Mouse (Mus musculus) heart, postnatal 0 days (tissue): ENCODE data around the gene Slf2. TPM values are rescaled to one million over a fixed set of nuclear protein-coding genes. Genes with fewer than 3 reads are reported as not detected.

Experiments used
- ATAC-seq: fragments of 200-750 bp; cut with Nextera tagmentation; 2 replicates; pipeline ENCODE4 v1.8.0; 2017; ENCODE audit warnings: low read depth, moderate number of reproducible peaks, moderate library complexity; ENCODE audit not compliant: insufficient read depth
- DNase-seq: peaks from one replicate; pipeline ENCODE4 v3.0.0-alpha.2; 2016; ENCODE audit warnings: low spot score
- H3K27ac ChIP-seq: fragments of 300-500 bp; sonication (generic); 2 replicates; pipeline ENCODE4 v1.5.1; 2014; ENCODE audit warnings: low read depth, mild to moderate bottlenecking
- H3K27me3 ChIP-seq: fragments of 300-500 bp; sonication (generic); 2 replicates; pipeline ENCODE4 v1.6.1; 2014; ENCODE audit warnings: low read length, mixed read lengths; ENCODE audit not compliant: control insufficient read depth, insufficient read depth
- H3K36me3 ChIP-seq: fragments of 300-500 bp; sonication (generic); replicated peaks from 2 replicates; pipeline ENCODE4 v1.6.1; 2014; ENCODE audit warnings: low read length, mixed read lengths; ENCODE audit not compliant: control insufficient read depth, insufficient read depth
- H3K4me1 ChIP-seq: fragments of 300-500 bp; sonication (generic); 2 replicates; pipeline ENCODE4 v1.6.1; 2014; ENCODE audit warnings: antibody characterized with exemption; ENCODE audit not compliant: control insufficient read depth, insufficient read depth
- H3K4me2 ChIP-seq: fragments of 300-500 bp; sonication (generic); 2 replicates; pipeline ENCODE4 v1.6.1; 2014; ENCODE audit warnings: low read depth, mild to moderate bottlenecking, low read length, moderate library complexity
- H3K4me3 ChIP-seq: fragments of 300-500 bp; sonication (generic); 2 replicates; pipeline ENCODE4 v1.5.1; 2014; ENCODE audit warnings: low read depth, low read length
- H3K9ac ChIP-seq: fragments of 300-500 bp; sonication (generic); replicated peaks from 2 replicates; pipeline ENCODE4 v1.6.1; 2014; ENCODE audit warnings: low read depth, low read length, mixed read lengths
- H3K9me3 ChIP-seq: fragments of 300-500 bp; sonication (generic); replicated peaks from 2 replicates; pipeline ENCODE4 v1.6.1; 2016; ENCODE audit warnings: low read length; ENCODE audit not compliant: control insufficient read depth
- CTCF ChIP-seq: IDR thresholded peaks from 2 replicates; pipeline ENCODE4 v1.5.1; 2016; ENCODE audit warnings: antibody characterized with exemption, control low read depth, low read depth
- EP300 ChIP-seq: IDR thresholded peaks from 2 replicates; pipeline ENCODE4 v1.6.1; 2016; ENCODE audit warnings: antibody characterized with exemption, low read depth
- WGBS: fragments of 180-500 bp; shearing (Covaris S2); extraction: QIAGEN DNeasy Blood & Tissue Kit; methylation state at CpG from one replicate; pipeline ENCODE4 v1.1.7; 2014; 5-methylcytosine and 5-hydroxymethylcytosine counted together
- polyA plus RNA-seq: library from polyadenylated mRNA; unstranded; fragments of >200 nt; fragmentation: Nextera tagmentation; extraction: Ambion mirVana; gene quantifications from 2 replicates; pipeline ENCODE4 v1.2.1, GENCODE M21; 2015
- total RNA-seq: library from RNA; depleted of rRNA; stranded (reverse); fragments of >200 nt; gene quantifications from 2 replicates; pipeline ENCODE4 v1.2.3, GENCODE M21; 2014; ENCODE audit warnings: low replicate concordance

The Slf2 gene
- total and polyA plus RNA-seq, 2 experiments from 2014 or later: 20.5 to 30.6 TPM

DNA sequence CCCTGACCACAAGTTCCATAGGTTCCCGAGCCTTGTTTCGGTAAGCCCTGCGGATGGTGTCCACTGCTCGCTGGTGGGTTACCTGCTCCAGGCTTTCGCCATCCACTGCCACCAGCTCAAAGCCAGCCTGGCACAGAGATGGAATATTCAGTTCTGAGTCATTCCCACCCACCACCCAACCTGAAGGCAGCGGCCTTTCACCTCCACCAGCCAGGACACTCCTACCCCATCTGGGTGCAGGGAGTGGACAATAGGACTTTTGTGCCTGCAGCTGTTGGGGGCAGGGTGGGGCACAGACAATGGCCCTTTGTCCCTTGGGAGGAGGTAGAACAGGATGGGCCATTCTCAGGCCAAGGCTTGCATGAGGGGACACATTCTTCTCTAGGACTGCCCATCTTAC, 96.9 kb downstream of the Slf2 start:
- DNase-seq (no peak), ATAC-seq (no peak)
- peak overlapping the region; percentile 73 for H3K27ac ChIP-seq
- no peaks in the 10 kb centered on the region for H3K9me3 ChIP-seq
- H3K4me1 ChIP-seq: peaks cover 13% of the 10 kb centered on the region; the same call in 1 of the 2 replicates
- no peak overlapping the region for H3K4me2 ChIP-seq
- no peaks in the 10 kb centered on the region for H3K27me3 ChIP-seq
- H3K4me3 ChIP-seq: no peak overlapping the region
- no peak for TF ChIP-seq EP300
- no peak for TF ChIP-seq CTCF
- no peak overlapping the region for H3K9ac ChIP-seq
- peaks cover 44% of the 10 kb centered on the region for H3K36me3 ChIP-seq
- WGBS: 89% methylated on average over 6 of the region's 6 CpGs

DNA sequence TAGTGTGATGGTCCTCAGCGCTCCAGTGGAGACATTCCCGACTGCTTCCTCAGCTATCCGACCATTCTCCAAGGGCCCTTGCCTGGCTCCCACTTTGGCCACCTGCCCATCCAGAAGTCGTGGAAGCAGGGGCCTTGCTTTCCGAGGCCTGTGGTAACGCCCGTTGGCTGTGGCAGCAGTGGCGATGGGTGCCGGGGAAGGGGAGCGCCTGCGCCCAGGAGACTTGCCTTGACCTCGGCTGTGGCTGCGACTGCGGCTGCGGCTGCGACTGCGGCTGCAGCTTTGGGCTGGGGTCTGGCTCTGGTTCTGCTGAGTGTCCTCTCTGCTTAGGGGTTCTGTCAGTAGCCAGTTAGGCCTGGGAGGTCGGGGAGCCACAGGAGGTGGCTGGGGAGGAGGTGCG, 97.8 kb downstream of the Slf2 start:
- Histone ChIP-seq H3K4me2 (no peak overlapping the region), H3K27me3 (no peaks in the 10 kb centered on the region), H3K36me3 (peaks cover 39% of the 10 kb centered on the region), H3K9ac (no peak overlapping the region; the same call in 1 of the 2 replicates), H3K4me1 (peaks cover 13% of the 10 kb centered on the region; the same call in 1 of the 2 replicates), H3K27ac (no peak overlapping the region), H3K9me3 (no peaks in the 10 kb centered on the region), H3K4me3 (no peak overlapping the region)
- TF ChIP-seq CTCF: no peak
- ATAC-seq (no peak), DNase-seq (no peak)
- WGBS: 52% methylated on average over 17 of the region's 19 CpGs

DNA sequence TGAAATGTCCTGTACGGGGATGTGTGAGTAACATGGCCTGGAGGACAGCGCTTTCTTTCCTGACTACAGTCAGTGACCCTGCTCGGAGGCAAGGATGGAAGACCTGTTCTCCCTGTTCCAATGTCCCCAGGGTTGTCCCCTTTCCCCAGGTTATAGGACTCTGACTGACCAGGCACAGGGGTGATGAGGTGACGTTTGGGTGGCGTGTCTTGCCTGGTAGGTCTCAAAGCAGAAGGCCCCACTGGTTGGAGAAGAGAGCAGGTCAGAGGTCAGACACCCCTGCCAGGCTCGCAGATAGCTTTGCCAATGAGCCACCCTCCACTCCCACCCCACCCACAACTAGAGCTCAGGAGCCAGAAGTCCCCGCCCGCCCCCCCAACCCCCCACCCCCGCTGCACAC, 98.6 kb downstream of the Slf2 start:
- H3K27me3 ChIP-seq: no peaks in the 10 kb centered on the region
- WGBS: 62% methylated on average over 9 of the region's 9 CpGs
- no peak overlapping the region for H3K27ac ChIP-seq
- no peak overlapping the region for H3K4me3 ChIP-seq
- ATAC-seq (no peak), DNase-seq (no peak)
- H3K4me2 ChIP-seq: no peak overlapping the region
- no peaks in the 10 kb centered on the region for H3K9me3 ChIP-seq
- TF ChIP-seq CTCF (no peak), EP300 (no peak)
- peaks cover 33% of the 10 kb centered on the region for H3K36me3 ChIP-seq
- peaks cover 13% of the 10 kb centered on the region; the same call in 1 of the 2 replicates for H3K4me1 ChIP-seq
- no peak overlapping the region for H3K9ac ChIP-seq

DNA sequence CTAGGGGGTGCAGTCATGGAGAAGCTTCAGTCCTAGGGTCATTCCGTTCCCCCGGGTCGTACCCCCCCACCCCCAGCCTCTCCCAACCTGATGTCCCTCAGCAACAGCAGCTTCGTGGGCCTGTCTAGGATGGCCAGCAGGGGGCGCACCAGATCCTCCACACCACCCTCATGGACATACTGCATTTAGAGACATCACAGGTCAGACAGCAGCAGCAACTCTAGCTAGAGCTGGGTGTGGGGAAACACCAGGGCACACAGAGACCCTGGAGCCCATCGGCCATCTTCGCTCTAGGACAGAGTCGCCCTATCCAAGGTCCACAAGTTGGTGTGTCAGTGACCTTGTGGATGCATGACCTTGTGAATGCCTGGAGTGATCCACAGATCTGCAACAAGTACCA, 99.2 kb downstream of the Slf2 start:
- H3K4me3 ChIP-seq: no peak overlapping the region
- TF ChIP-seq EP300 (no peak), CTCF (peak; percentile 71)
- no peak overlapping the region for H3K9ac ChIP-seq
- H3K4me1 ChIP-seq: peaks cover 13% of the 10 kb centered on the region; the same call in 1 of the 2 replicates
- peak overlapping the region; percentile 60; the same call in 1 of the 2 replicates for H3K4me2 ChIP-seq
- peak overlapping the region; percentile 40 for H3K27ac ChIP-seq
- peak; percentile 49 for ATAC-seq
- WGBS: 24% methylated on average over 8 of the region's 8 CpGs
- DNase-seq: peak; percentile 50
- H3K27me3 ChIP-seq: no peaks in the 10 kb centered on the region
- peaks cover 28% of the 10 kb centered on the region for H3K36me3 ChIP-seq
- H3K9me3 ChIP-seq: no peaks in the 10 kb centered on the region

DNA sequence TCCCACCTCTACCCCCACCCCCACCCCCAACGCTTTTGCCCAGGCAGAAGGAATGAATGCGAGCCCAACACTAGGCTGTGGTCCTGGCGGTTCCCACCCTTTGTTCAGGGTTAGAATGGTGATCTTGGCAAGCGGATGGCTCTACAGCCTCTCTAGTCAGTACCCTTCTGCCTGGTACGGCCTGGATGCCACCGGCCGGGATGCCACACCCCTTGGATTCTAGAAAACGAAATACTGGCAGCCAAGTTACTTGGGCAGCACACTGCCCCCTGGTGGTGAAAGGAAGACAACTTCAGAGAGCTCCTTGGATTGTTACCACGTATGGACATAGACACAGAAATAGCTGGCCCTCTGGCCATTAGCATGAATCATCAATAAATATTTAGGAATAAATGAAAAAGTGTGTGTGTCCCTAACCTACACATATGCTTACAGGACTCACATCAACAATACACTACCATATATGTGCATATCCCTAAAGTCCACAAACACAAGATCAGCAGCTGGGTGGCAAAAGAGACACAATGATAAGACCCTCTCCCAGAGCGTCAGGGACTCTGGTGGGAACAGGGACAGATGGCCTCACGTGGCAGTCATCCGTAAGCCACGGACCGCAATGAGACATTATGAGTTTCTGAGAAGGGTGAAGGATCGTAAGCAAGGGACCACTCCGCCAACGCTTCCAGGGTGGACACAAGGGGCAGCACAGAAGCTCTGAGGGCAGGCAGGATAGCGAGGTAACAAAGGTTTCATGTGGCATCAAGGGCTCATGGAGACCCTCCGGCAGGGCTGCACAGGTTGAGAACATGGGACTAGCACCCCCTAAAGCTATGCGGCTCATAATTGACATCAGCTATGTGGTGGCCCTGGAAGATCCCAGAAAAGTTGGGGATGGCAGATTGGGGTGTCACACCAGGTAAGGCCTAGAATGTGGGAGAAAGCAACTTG, 100.1 kb downstream of the Slf2 start:
- WGBS: 38% methylated on average over 20 of the region's 20 CpGs
- peak overlapping the region; percentile 60 for H3K4me2 ChIP-seq
- H3K9me3 ChIP-seq: no peaks in the 10 kb centered on the region
- peak overlapping the region; percentile 40 for H3K27ac ChIP-seq
- H3K4me1 ChIP-seq: peaks cover 13% of the 10 kb centered on the region; the same call in 1 of the 2 replicates
- H3K27me3 ChIP-seq: no peaks in the 10 kb centered on the region
- ATAC-seq (peak; percentile 37; the same call in 1 of the 2 replicates), DNase-seq (peak; percentile 88)
- H3K9ac ChIP-seq: no peak overlapping the region
- TF ChIP-seq EP300: 0 out of 2 replicates have a peak, but pooled peaks have one; percentile 11
- TF ChIP-seq CTCF: peak; percentile 87
- peaks cover 19% of the 10 kb centered on the region for H3K36me3 ChIP-seq
- H3K4me3 ChIP-seq: peak overlapping the region; percentile 27; the same call in 1 of the 2 replicates
